Mouse (Mus musculus): ENCODE measurements around the gene Pcolce. TPM values are rescaled to one million over a fixed set of nuclear protein-coding genes. Genes with fewer than 3 reads are reported as not detected.

Pcolce gene
- total RNA-seq, 2 experiments from 2014 or later, result 6.1 to 7.5 TPM

Other genes starting within 250 kb of the Pcolce start
- under 1 TPM; 0.15 to 0.33 TPM for gene Zan, start 136.7 kb downstream of the Pcolce start, total RNA-seq (2021)
- gene Pop7, start 111.3 kb downstream of the Pcolce start, total RNA-seq (2021), result 10 to 100 TPM; 33.2 to 34.6 TPM
- gene Gigyf1, start 95.2 kb downstream of the Pcolce start, total RNA-seq (2021), result 10 to 100 TPM; 64.1 to 65.4 TPM
- not detected for gene Epo, start 80.5 kb downstream of the Pcolce start, total RNA-seq (2021)
- gene Gnb2, start 80.3 kb downstream of the Pcolce start, total RNA-seq (2021), result 100 to 1,000 TPM; 573 to 580 TPM
- 100 to 1,000 TPM; 118 to 136 TPM for gene Actl6b, start 60.3 kb downstream of the Pcolce start, total RNA-seq (2021)
- gene Tfr2, start 43.9 kb downstream of the Pcolce start, total RNA-seq (2021), result 10 to 100 TPM; 14.6 to 15.2 TPM
- gene Mospd3, start 12.7 kb downstream of the Pcolce start, total RNA-seq (2021), result 10 to 100 TPM; 20.9 to 25.2 TPM
- under 1 TPM; 0.20 to 0.47 TPM for gene Fbxo24, start 15.2 kb upstream of the Pcolce start, total RNA-seq (2021)
- 10 to 100 TPM; 18.9 to 24.2 TPM for gene Lrch4, start 15.3 kb upstream of the Pcolce start, total RNA-seq (2021)
- 10 to 100 TPM; 13.5 to 21.4 TPM for gene Gm20605, start 15.4 kb upstream of the Pcolce start, total RNA-seq (2021)
- 1 to 10 TPM; 8.2 to 9.5 TPM for gene Sap25, start 27.6 kb upstream of the Pcolce start, total RNA-seq (2021)
- gene Irs3, start 31.9 kb upstream of the Pcolce start, total RNA-seq (2021), result under 1 TPM; 0.30 to 0.53 TPM
- gene Agfg2, start 70.9 kb upstream of the Pcolce start, total RNA-seq (2021), result 10 to 100 TPM; 72.6 to 73.5 TPM
- 10 to 100 TPM; 72.6 to 74.4 TPM for gene Nyap1, start 127.8 kb upstream of the Pcolce start, total RNA-seq (2021)
- 100 to 1,000 TPM; 164 to 187 TPM for gene Tsc22d4, start 131.9 kb upstream of the Pcolce start, total RNA-seq (2021)
- 10 to 100 TPM; 23.1 to 26.4 TPM for gene Ppp1r35, start 165.1 kb upstream of the Pcolce start, total RNA-seq (2021)
- 10 to 100 TPM; 52.1 to 53.6 TPM for gene Mepce, start 173.9 kb upstream of the Pcolce start, total RNA-seq (2021)
- 1 to 10 TPM; 6.1 TPM for gene Zcwpw1, start 174.0 kb upstream of the Pcolce start, total RNA-seq (2021)
- 1 to 10 TPM in 1 of 2 experiments, under 1 TPM in 1; 0.56 to 1.3 TPM for gene Pilra, start 222.5 kb upstream of the Pcolce start, total RNA-seq (2021)
- not detected for gene Pilrb1, start 244.3 kb upstream of the Pcolce start, total RNA-seq (2021)